Mouse (Mus musculus): ENCODE measurements around the gene Dlgap4.
A peak's percentile ranks its signal among the peaks of the same experiment; 100 is the strongest.
"Not testable (repeated sequence)": the region's sequence is repeated elsewhere in the genome, so short reads cannot be mapped to it uniquely, and the experiment has no call there.

Dlgap4 gene

GRCm38 (mm10) chr2:156775455-156776435 lies 162.2 kb downstream of the Dlgap4 start:
- DNase-seq (ENCODE audit: low spot score), result no peak

- no peak for DNase-seq (ENCODE audit: low spot score)
Observed at GRCm38 (mm10) chr2:156776907-156777306, 163.4 kb downstream of the Dlgap4 start.

- no peak for DNase-seq (ENCODE audit: low spot score)
Observed at GRCm38 (mm10) chr2:156777326-156778004, 164.0 kb downstream of the Dlgap4 start.

GRCm38 (mm10) chr2:156778571-156778970 lies 165.1 kb downstream of the Dlgap4 start:
- no peak for DNase-seq (ENCODE audit: low spot score)

DNA sequence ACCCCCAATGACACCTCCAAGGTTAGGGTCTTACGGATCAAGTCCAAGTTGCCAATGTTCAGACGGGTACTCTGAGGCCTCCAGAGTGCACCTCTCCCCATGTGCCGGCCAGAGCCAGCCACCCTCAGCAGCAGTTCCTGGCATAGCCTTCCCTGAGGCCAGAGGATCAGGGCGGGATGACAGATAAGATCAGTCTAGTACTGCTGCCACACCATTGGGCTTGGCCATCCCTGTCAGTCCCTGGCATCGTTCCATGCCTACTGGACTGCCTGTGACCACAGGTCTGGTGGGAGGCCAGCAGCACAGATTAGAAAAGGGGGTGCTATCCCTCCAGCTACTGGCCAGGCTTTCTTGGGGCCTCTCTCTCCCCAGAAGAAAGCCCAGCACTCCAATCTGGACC lies 165.5 kb downstream of the Dlgap4 start:
- DNase-seq (ENCODE audit: low spot score), result no peak

- no peak for DNase-seq (ENCODE audit: low spot score)
Observed at GRCm38 (mm10) chr2:156779488-156779887, 166.0 kb downstream of the Dlgap4 start.

GRCm38 (mm10) chr2:156780129-156780528 lies 166.6 kb downstream of the Dlgap4 start:
- DNase-seq (ENCODE audit: low spot score), result no peak

- DNase-seq (ENCODE audit: low spot score), result peak; percentile 69
Observed at GRCm38 (mm10) chr2:156780752-156781151, 167.2 kb downstream of the Dlgap4 start.

DNA sequence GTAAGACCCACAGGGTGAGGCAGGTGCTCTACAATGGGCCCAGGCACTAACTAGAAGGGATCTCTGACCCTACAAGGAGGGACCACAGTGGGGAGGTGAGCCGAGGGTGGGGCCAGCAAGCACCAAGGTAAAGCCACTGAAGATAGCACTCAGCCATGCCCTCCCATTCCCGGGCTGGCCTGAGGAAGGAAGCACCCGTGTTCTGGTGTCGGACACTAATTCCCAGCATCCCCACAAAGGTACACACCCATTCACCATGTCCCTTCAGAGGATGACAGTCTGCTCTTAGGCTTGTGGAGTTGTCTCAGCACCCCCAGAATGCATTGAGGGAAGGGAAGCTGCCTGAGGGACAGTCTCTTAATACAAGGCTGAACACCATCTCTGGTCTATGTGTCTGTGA lies 167.8 kb downstream of the Dlgap4 start:
- no peak for DNase-seq (ENCODE audit: low spot score)

DNA sequence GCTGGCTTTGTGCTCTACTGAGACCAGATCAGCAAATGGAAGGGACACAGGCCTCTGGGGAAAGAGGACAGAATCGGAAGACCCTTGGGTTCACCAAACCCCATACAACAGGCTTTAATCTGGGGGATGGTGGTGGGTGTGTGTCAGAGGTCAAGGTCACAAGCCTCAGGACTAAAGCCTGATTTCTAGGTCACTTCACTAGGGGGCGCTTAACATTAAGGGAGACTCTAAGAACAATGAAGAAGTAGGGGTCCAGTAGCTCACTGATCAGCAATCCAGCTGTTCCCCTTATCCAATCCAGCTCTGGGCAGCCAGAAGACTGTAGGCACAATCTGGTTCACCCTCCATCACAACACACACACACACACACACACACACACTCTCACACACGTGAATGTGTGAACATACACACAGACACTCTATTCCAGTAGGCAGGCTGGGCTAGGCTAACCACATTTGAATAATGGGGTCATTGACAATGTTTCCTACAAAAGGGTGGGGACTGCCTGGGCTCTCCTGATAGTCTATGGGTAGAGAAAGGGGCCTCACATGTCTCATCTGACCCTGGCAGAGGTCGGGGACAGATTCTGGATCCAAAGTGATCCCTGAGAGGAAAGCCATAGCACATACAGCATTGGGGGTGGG lies 168.5 kb downstream of the Dlgap4 start:
- peak; percentile 67 for DNase-seq (ENCODE audit: low spot score)

GRCm38 (mm10) chr2:156782481-156783348 lies 169.2 kb downstream of the Dlgap4 start:
- no peak for DNase-seq (ENCODE audit: low spot score)

- DNase-seq (ENCODE audit: low spot score), result peak; percentile 74
Observed at GRCm38 (mm10) chr2:156783349-156783728, 169.8 kb downstream of the Dlgap4 start.

DNA sequence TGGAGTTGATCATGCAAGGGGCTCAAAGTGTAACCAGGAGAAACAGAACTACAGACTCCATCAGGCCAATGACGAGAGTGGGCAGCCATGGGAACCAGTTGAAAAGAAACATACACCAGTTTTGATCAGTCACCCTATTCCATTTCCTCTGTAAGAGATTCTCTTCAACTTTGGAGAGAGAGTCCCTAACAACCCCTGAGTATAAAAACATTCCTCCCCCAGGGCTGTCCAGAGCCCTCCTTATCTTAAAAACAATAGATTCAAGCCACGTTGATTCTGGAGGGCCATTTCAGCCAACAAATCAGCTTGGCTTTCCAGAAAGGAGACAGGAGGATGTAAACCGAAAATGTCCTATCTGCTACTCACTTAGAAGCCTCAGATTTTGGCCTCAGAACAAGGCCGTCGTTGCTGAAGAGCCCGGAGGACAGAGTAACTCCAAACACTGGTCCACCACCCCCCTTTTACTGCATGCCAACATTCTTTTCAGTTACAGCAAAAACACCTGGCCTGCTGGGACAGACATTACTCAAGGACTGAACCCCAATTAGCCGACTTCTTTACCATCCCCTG lies 170.6 kb downstream of the Dlgap4 start:
- no peak for DNase-seq (ENCODE audit: low spot score)

GRCm38 (mm10) chr2:156784891-156785290 lies 171.4 kb downstream of the Dlgap4 start:
- no peak for DNase-seq (ENCODE audit: low spot score)

GRCm38 (mm10) chr2:156786369-156786768 lies 172.9 kb downstream of the Dlgap4 start:
- DNase-seq (ENCODE audit: low spot score), result not testable (repeated sequence)

GRCm38 (mm10) chr2:156787090-156787775 lies 173.7 kb downstream of the Dlgap4 start:
- no peak for DNase-seq (ENCODE audit: low spot score)

GRCm38 (mm10) chr2:156787776-156788105 lies 174.2 kb downstream of the Dlgap4 start:
- DNase-seq (ENCODE audit: low spot score), result no peak

- DNase-seq (ENCODE audit: low spot score), result no peak
Observed at GRCm38 (mm10) chr2:156788836-156789235, 175.3 kb downstream of the Dlgap4 start.

DNA sequence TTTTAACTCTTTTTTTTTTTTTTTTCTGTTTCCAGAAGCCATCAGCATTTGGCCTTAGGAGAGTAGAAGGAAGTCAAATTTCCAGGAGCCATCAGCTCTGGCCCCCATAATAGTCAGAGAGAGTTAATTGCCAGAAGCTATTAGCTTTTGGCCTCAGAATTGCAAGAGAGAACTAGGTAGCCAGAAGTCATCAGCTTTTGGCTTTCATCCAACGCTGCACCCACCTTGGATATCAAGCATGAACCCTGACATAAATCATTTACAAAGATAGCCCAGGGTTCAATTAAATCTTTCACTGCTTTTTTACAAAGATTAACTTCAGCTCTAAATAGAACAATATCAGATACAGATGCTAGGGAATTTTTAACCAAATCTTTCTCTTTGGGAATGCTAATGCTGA lies 185.0 kb downstream of the Dlgap4 start:
- no peak for DNase-seq (ENCODE audit: low spot score)

DNA sequence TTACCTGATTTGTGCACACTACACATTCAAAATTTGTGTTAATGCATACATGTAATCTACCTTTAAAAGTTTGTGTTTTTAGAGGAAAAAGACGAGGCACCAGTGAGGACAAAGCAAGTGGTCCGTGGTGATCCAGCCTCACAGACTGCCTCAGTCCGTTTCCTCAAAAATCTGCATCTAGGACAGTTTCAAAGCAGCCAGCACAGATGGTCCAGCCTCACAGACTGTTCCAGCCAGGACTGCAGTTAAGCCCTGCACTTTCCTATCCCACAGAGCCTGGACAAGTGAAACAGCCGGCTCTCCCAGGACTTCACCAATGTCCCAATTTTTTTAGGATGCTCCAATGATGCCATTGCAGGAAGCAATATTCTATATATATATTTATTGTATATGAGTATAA lies 187.5 kb downstream of the Dlgap4 start:
- DNase-seq (ENCODE audit: low spot score), result no peak

GRCm38 (mm10) chr2:156802116-156802515 lies 188.6 kb downstream of the Dlgap4 start:
- not testable (repeated sequence) for DNase-seq (ENCODE audit: low spot score)
